Mouse (Mus musculus) lung, embryonic 14.5 days (tissue): ENCODE results near the gene Hoxc10. TPM values are rescaled to one million over a fixed set of nuclear protein-coding genes. Genes with fewer than 3 reads are reported as not detected.

Experiments used
- ATAC-seq: fragments of 200-750 bp; cut with Nextera tagmentation; 2 replicates; pipeline ENCODE4 v1.8.0; 2017; ENCODE audit warnings: mild to moderate bottlenecking, moderate TSS enrichment, moderate library complexity; ENCODE audit not compliant: insufficient read depth
- DNase-seq: peaks from one replicate; pipeline ENCODE4 v3.0.0-alpha.2; 2015
- H3K27ac ChIP-seq: fragments of 300-500 bp; sonication (generic); 2 replicates; pipeline ENCODE4 v1.5.1; 2014; ENCODE audit warnings: low read depth, mild to moderate bottlenecking, moderate library complexity
- H3K27me3 ChIP-seq: fragments of 300-500 bp; sonication (generic); 2 replicates; pipeline ENCODE4 v1.6.1; 2014; ENCODE audit warnings: low read length, control low read depth; ENCODE audit not compliant: insufficient read depth
- H3K36me3 ChIP-seq: fragments of 300-500 bp; sonication (generic); 2 replicates; pipeline ENCODE4 v1.6.1; 2014; ENCODE audit warnings: control low read depth; ENCODE audit not compliant: insufficient read depth
- H3K4me1 ChIP-seq: fragments of 300-500 bp; sonication (generic); 2 replicates; pipeline ENCODE4 v1.6.1; 2014; ENCODE audit warnings: antibody characterized with exemption, control low read depth; ENCODE audit not compliant: insufficient read depth
- H3K4me2 ChIP-seq: fragments of 300-500 bp; sonication (generic); 2 replicates; pipeline ENCODE4 v1.6.1; 2014; ENCODE audit warnings: mild to moderate bottlenecking
- H3K4me3 ChIP-seq: fragments of 300-500 bp; sonication (generic); 2 replicates; pipeline ENCODE4 v1.5.1; 2014; ENCODE audit warnings: low read depth, low read length
- H3K9ac ChIP-seq: fragments of 300-500 bp; sonication (generic); 2 replicates; pipeline ENCODE4 v1.6.1; 2014
- H3K9me3 ChIP-seq: fragments of 300-500 bp; sonication (generic); 2 replicates; pipeline ENCODE4 v1.6.1; 2016; ENCODE audit warnings: low read depth, low read length, control low read depth
- CTCF ChIP-seq: IDR thresholded peaks from 2 replicates; pipeline ENCODE4 v1.5.1; 2016; ENCODE audit warnings: antibody characterized with exemption, low read depth
- WGBS: fragments of 180-500 bp; shearing (Covaris S2); extraction: QIAGEN DNeasy Blood & Tissue Kit; methylation state at CpG from one replicate; pipeline ENCODE4 v1.1.7; 2014; 5-methylcytosine and 5-hydroxymethylcytosine counted together
- polyA plus RNA-seq: library from polyadenylated mRNA; unstranded; fragments of >200 nt; fragmentation: Nextera tagmentation; extraction: Ambion mirVana; gene quantifications from 2 replicates; pipeline ENCODE4 v1.2.1, GENCODE M21; 2014

The Hoxc10 gene
- polyA plus RNA-seq, 1 experiment from 2014 or later, result not detected

GRCm38 (mm10) chr15:102956906-102957305, 9.7 kb upstream of the Hoxc10 start:
- H3K9ac ChIP-seq, result no peak overlapping the region
- no peak for DNase-seq

GRCm38 (mm10) chr15:102959663-102960191, 6.9 kb upstream of the Hoxc10 start:
- Histone ChIP-seq H3K27ac (no peak overlapping the region), H3K9ac (no peak overlapping the region), H3K36me3 (no peaks in the 10 kb centered on the region), H3K27me3 (peaks cover 98% of the 10 kb centered on the region), H3K9me3 (no peaks in the 10 kb centered on the region), H3K4me3 (no peak overlapping the region), H3K4me2 (no peak overlapping the region), H3K4me1 (no peaks in the 10 kb centered on the region)
- no peak for ATAC-seq
- no peak for TF ChIP-seq CTCF
- 0% methylated on average over 13 of the region's 13 CpGs for WGBS
- DNase-seq, result no peak

More at GRCm38 (mm10) chr15:102956906-102957305, 9.7 kb upstream of the Hoxc10 start:
- no peaks in the 10 kb centered on the region for H3K9me3 ChIP-seq
- H3K4me2 ChIP-seq, result no peak overlapping the region
- no peaks in the 10 kb centered on the region for H3K36me3 ChIP-seq
- no peak overlapping the region for H3K27ac ChIP-seq
- no peak overlapping the region for H3K4me3 ChIP-seq
- ATAC-seq, result no peak
- H3K27me3 ChIP-seq, result peaks cover 100% of the 10 kb centered on the region
- no peak for TF ChIP-seq CTCF
- WGBS, result under 1% methylated on average over 12 of the region's 12 CpGs
- H3K4me1 ChIP-seq, result no peaks in the 10 kb centered on the region

- Histone ChIP-seq H3K4me2 (no peak overlapping the region), H3K27me3 (peaks cover 98% of the 10 kb centered on the region), H3K36me3 (no peaks in the 10 kb centered on the region), H3K27ac (no peak overlapping the region), H3K4me3 (no peak overlapping the region), H3K9ac (no peak overlapping the region), H3K9me3 (no peaks in the 10 kb centered on the region), H3K4me1 (no peaks in the 10 kb centered on the region)
- ATAC-seq, result no peak
- TF ChIP-seq CTCF, result no peak
- no peak for DNase-seq
- WGBS, result 2% methylated on average over 6 of the region's 6 CpGs
Observed at GRCm38 (mm10) chr15:102961728-102962127, 4.9 kb upstream of the Hoxc10 start.

GRCm38 (mm10) chr15:102962492-102962891, 4.1 kb upstream of the Hoxc10 start:
- WGBS, result 3% methylated on average over 13 of the region's 13 CpGs
- no peaks in the 10 kb centered on the region for H3K9me3 ChIP-seq
- no peak overlapping the region for H3K27ac ChIP-seq
- H3K9ac ChIP-seq, result no peak overlapping the region
- TF ChIP-seq CTCF, result no peak
- no peak overlapping the region for H3K4me3 ChIP-seq
- H3K4me2 ChIP-seq, result no peak overlapping the region
- H3K4me1 ChIP-seq, result no peaks in the 10 kb centered on the region
- H3K36me3 ChIP-seq, result no peaks in the 10 kb centered on the region
- ATAC-seq (no peak), DNase-seq (no peak)
- H3K27me3 ChIP-seq, result peaks cover 98% of the 10 kb centered on the region

GRCm38 (mm10) chr15:102963259-102963658, 3.3 kb upstream of the Hoxc10 start:
- WGBS, result 1% methylated on average over 8 of the region's 8 CpGs
- ATAC-seq (no peak), DNase-seq (no peak)
- H3K4me2 ChIP-seq, result no peak overlapping the region
- no peak overlapping the region for H3K4me3 ChIP-seq
- peaks cover 98% of the 10 kb centered on the region for H3K27me3 ChIP-seq
- H3K4me1 ChIP-seq, result no peaks in the 10 kb centered on the region
- TF ChIP-seq CTCF, result no peak
- no peaks in the 10 kb centered on the region for H3K36me3 ChIP-seq
- no peak overlapping the region for H3K9ac ChIP-seq
- H3K27ac ChIP-seq, result no peak overlapping the region
- H3K9me3 ChIP-seq, result no peaks in the 10 kb centered on the region

- H3K4me1 ChIP-seq, result no peaks in the 10 kb centered on the region
- no peak for TF ChIP-seq CTCF
- H3K9ac ChIP-seq, result no peak overlapping the region
- no peak overlapping the region for H3K4me3 ChIP-seq
- DNase-seq (peak; percentile 51), ATAC-seq (no peak)
- no peak overlapping the region for H3K27ac ChIP-seq
- no peaks in the 10 kb centered on the region for H3K36me3 ChIP-seq
- H3K9me3 ChIP-seq, result no peaks in the 10 kb centered on the region
- 1% methylated on average over 28 of the region's 28 CpGs for WGBS
- H3K4me2 ChIP-seq, result no peak overlapping the region
- peaks cover 98% of the 10 kb centered on the region for H3K27me3 ChIP-seq
Observed at GRCm38 (mm10) chr15:102963671-102964640, 2.6 kb upstream of the Hoxc10 start.
